Mouse (Mus musculus) CH12.LX (cell line): Measurements from ENCODE around the gene Tmem54. TPM values are rescaled to one million over a fixed set of nuclear protein-coding genes. Genes with fewer than 3 reads are reported as not detected.

Source experiments
- DNase-seq: peaks from one replicate; pipeline ENCODE4 v3.0.0-alpha.2; 2013; ENCODE audit errors: extremely low read depth
- H3K27ac ChIP-seq: 2 replicates; pipeline ENCODE4 v1.5.1; 2012; ENCODE audit warnings: low read depth, mild to moderate bottlenecking, control low read depth, moderate library complexity; ENCODE audit not compliant: insufficient read depth
- H3K27me3 ChIP-seq: replicated peaks from 2 replicates; pipeline ENCODE3; 2012; ENCODE audit warnings: inconsistent platforms
- H3K36me3 ChIP-seq, 2 experiments: replicated peaks in 1 of 2; 2 replicates each; pipeline versions ENCODE3 to v1.6.1; 2012; ENCODE audit warnings: inconsistent platforms in 1 of 2, low read length in 1 of 2, mild to moderate bottlenecking in 1 of 2, mixed read lengths in 1 of 2, moderate library complexity in 1 of 2; ENCODE audit not compliant: control insufficient read depth in 1 of 2, insufficient read depth in 1 of 2
- H3K4me1 ChIP-seq, 2 experiments: 2 replicates each; pipeline ENCODE4 v1.6.1; 2012; ENCODE audit warnings: inconsistent platforms in 1 of 2, moderate library complexity in 1 of 2; ENCODE audit not compliant: insufficient read depth in 2 of 2, control insufficient read depth in 1 of 2
- H3K4me2 ChIP-seq: 2 replicates; pipeline ENCODE4 v1.6.1; 2012; ENCODE audit warnings: low read depth, mild to moderate bottlenecking, control low read depth; ENCODE audit not compliant: poor library complexity, insufficient read depth, severe bottlenecking
- H3K4me3 ChIP-seq, 3 experiments: fragments of 150-350 bp in 1 of 3; sonication (generic) in 1 of 3; replicated peaks in 1 of 3; 2 replicates each; pipeline versions ENCODE3 to v1.5.1; 2011 to 2012; ENCODE audit warnings: low read depth in 2 of 3, low read length in 2 of 3, mild to moderate bottlenecking in 2 of 3, moderate library complexity in 2 of 3, control low read depth in 1 of 3, improper control_type of control experiment in 1 of 3, inconsistent platforms in 1 of 3, mixed read lengths in 1 of 3; ENCODE audit not compliant: poor library complexity in 1 of 3
- H3K79me2 ChIP-seq: replicated peaks from 2 replicates; pipeline ENCODE4 v1.6.1; 2012; ENCODE audit warnings: mild to moderate bottlenecking, moderate library complexity; ENCODE audit not compliant: control insufficient read depth, poor library complexity, insufficient read depth, severe bottlenecking; ENCODE audit errors: extremely low read depth
- H3K9ac ChIP-seq: 2 replicates; pipeline ENCODE4 v1.6.1; 2012; ENCODE audit warnings: low read depth, mild to moderate bottlenecking, control low read depth, moderate library complexity; ENCODE audit not compliant: insufficient read depth
- H3K9me3 ChIP-seq: replicated peaks from 2 replicates; pipeline ENCODE3; 2012; ENCODE audit warnings: low read length, inconsistent platforms, mixed read lengths
- CTCF ChIP-seq, 2 experiments: IDR thresholded peaks in 1 of 2; conservative IDR thresholded peaks in 1 of 2; 2 replicates each; pipeline ENCODE4 v1.5.1; 2011 to 2012; ENCODE audit warnings: low read depth in 2 of 2, low read length in 2 of 2, improper control_type of control experiment in 1 of 2, inconsistent platforms in 1 of 2, mild to moderate bottlenecking in 1 of 2, moderate library complexity in 1 of 2
- ELF1 ChIP-seq: IDR thresholded peaks from 2 replicates; pipeline ENCODE4 v1.6.1; 2014; ENCODE audit warnings: low read depth, mild to moderate bottlenecking, inconsistent platforms, low read length, improper control_type of control experiment
- ETS1 ChIP-seq: conservative IDR thresholded peaks from 2 replicates; pipeline ENCODE4 v1.6.1; 2012; ENCODE audit warnings: low read depth, mild to moderate bottlenecking, inconsistent platforms, low read length, improper control_type of control experiment, moderate library complexity
- HCFC1 ChIP-seq: IDR thresholded peaks from 2 replicates; pipeline ENCODE4 v1.6.1; 2012; ENCODE audit warnings: low read depth, mild to moderate bottlenecking, inconsistent platforms, low read length, improper control_type of control experiment
- IRF4 ChIP-seq: IDR thresholded peaks from 2 replicates; pipeline ENCODE4 v1.6.1; 2014; ENCODE audit warnings: low read depth, mild to moderate bottlenecking, inconsistent platforms, low read length, improper control_type of control experiment
- JUN ChIP-seq: IDR thresholded peaks from 2 replicates; pipeline ENCODE4 v1.6.1; 2011; ENCODE audit warnings: low read depth, mild to moderate bottlenecking, low read length, improper control_type of control experiment, moderate library complexity; ENCODE audit not compliant: insufficient read depth
- KAT2A ChIP-seq: IDR thresholded peaks from 2 replicates; pipeline ENCODE4 v1.6.1; 2012; ENCODE audit warnings: low read length, improper control_type of control experiment, inconsistent platforms; ENCODE audit not compliant: insufficient replicate concordance
- MAFK ChIP-seq: IDR thresholded peaks from 2 replicates; pipeline ENCODE4 v1.6.1; 2011; ENCODE audit warnings: low read length, improper control_type of control experiment; ENCODE audit not compliant: insufficient replicate concordance
- MAX ChIP-seq: IDR thresholded peaks from 2 replicates; pipeline ENCODE4 v1.6.1; 2011; ENCODE audit warnings: low read length, improper control_type of control experiment
- MAZ ChIP-seq: IDR thresholded peaks from 2 replicates; pipeline ENCODE4 v1.6.1; 2012; ENCODE audit warnings: low read depth, mild to moderate bottlenecking, inconsistent platforms, low read length, improper control_type of control experiment, moderate library complexity
- PAX5 ChIP-seq: IDR thresholded peaks from 2 replicates; pipeline ENCODE4 v1.6.1; 2012; ENCODE audit warnings: low read length, inconsistent platforms, mixed read lengths
- POLR2A ChIP-seq: IDR thresholded peaks from 2 replicates; pipeline ENCODE4 v1.6.1; 2011; ENCODE audit warnings: low read depth, mild to moderate bottlenecking, improper control_type of control experiment, low read length
- POLR2AphosphoS2 ChIP-seq: IDR thresholded peaks from 2 replicates; pipeline ENCODE4 v1.6.1; 2011; ENCODE audit warnings: low read depth, low read length, improper control_type of control experiment
- RAD21 ChIP-seq: IDR thresholded peaks from 2 replicates; pipeline ENCODE4 v1.6.1; 2011; ENCODE audit warnings: low read depth, mild to moderate bottlenecking, low read length, improper control_type of control experiment, moderate library complexity
- RCOR1 ChIP-seq: conservative IDR thresholded peaks from 2 replicates; pipeline ENCODE4 v1.6.1; 2012; ENCODE audit warnings: low read depth, mild to moderate bottlenecking, inconsistent platforms, low read length, improper control_type of control experiment
- SIN3A ChIP-seq: IDR thresholded peaks from 2 replicates; pipeline ENCODE4 v1.6.1; 2012; ENCODE audit warnings: low read length, improper control_type of control experiment, inconsistent platforms
- SMC3 ChIP-seq: IDR thresholded peaks from 2 replicates; pipeline ENCODE4 v1.6.1; 2011; ENCODE audit warnings: low read depth, low read length, improper control_type of control experiment
- TBP ChIP-seq: conservative IDR thresholded peaks from 2 replicates; pipeline ENCODE4 v1.6.1; 2011; ENCODE audit warnings: low read depth, low read length, improper control_type of control experiment
- ZC3H11A ChIP-seq: IDR thresholded peaks from 2 replicates; pipeline ENCODE4 v1.6.1; 2012; ENCODE audit warnings: low read depth, mild to moderate bottlenecking, inconsistent platforms, low read length, improper control_type of control experiment
- ZKSCAN1 ChIP-seq: IDR thresholded peaks from 2 replicates; pipeline ENCODE4 v1.6.1; 2012; ENCODE audit warnings: low read depth, inconsistent platforms, low read length, improper control_type of control experiment, borderline replicate concordance
- ZMIZ1 ChIP-seq: IDR thresholded peaks from 2 replicates; pipeline ENCODE4 v1.6.1; 2012; ENCODE audit warnings: low read depth, mild to moderate bottlenecking, inconsistent platforms, low read length, improper control_type of control experiment
- dilution Hi-C: fragments of 300-500 bp; cut with MboI; formaldehyde crosslinking; loops from 2 replicates; pipeline ENCODE4 v1.14.3; 2020; ENCODE audit warnings: low sequenced_read_pairs; ENCODE audit not compliant: extremely low pct_unique_long_range_greater_than_20kb, extremely low pct_ligation_motif_present
- in situ Hi-C: fragments of 300-500 bp; cut with MboI; formaldehyde crosslinking; loops from 3 replicates; pipeline ENCODE4 v1.14.3; 2019; ENCODE audit warnings: low sequenced_read_pairs, low pct_ligation_motif_present, low pct_unique_long_range_greater_than_20kb, mixed read lengths
- polyA plus RNA-seq: library from polyadenylated mRNA; unstranded; fragments of >175 nt; gene quantifications from 2 replicates; pipeline ENCODE4 v1.2.1, GENCODE M21; 2012; ENCODE audit warnings: low read depth; ENCODE audit not compliant: insufficient read length
- total RNA-seq, 2 experiments: library from RNA; depleted of rRNA; stranded (reverse); fragments of 300-350 nt in 1 of 2; fragments of >200 nt in 1 of 2; gene quantifications; 2 replicates each; pipeline ENCODE4 v1.2.3; 2012 to 2014

Tmem54 gene
- total and polyA plus RNA-seq, 3 experiments = not detected

GRCm38 (mm10) chr4:129134799-129135585, 29.6 kb downstream of the Tmem54 start:
- Histone ChIP-seq H3K27ac (no peak overlapping the region), H3K9ac (no peak overlapping the region), H3K9me3 (no peaks in the 10 kb centered on the region), H3K4me2 (no peak overlapping the region), H3K4me3 (no peak overlapping the region), H3K27me3 (peaks cover 31% of the 10 kb centered on the region), H3K79me2 (no peaks in the 10 kb centered on the region), H3K4me1 (peaks cover 16 to 48% of the 10 kb centered on the region in 2 experiments), H3K36me3 (peaks cover 0 to 4% of the 10 kb centered on the region in 2 experiments)
- peak; percentile 60 for DNase-seq
- in situ Hi-C loops = loop anchor here (10.0 kb wide), 2 partner anchors 50 to 320 kb away; partner anchors contain the start of genes S100pbp and Yars
- dilution Hi-C loops = no loop called here
- TF ChIP-seq KAT2A (no peak), PAX5 (no peak), CTCF (conservative IDR thresholded peaks at IDR 0.05 in 1 of 2, IDR thresholded peaks at IDR 0.05 in 1 of 2; ENCODE audit: low read depth in 2 of 2, low read length in 2 of 2) (peak; percentile 71 to 77), MAZ (0 out of 2 replicates have a peak, but pooled peaks have one; percentile 35), RAD21 (peak; percentile 42), ZKSCAN1 (no peak), JUN (no peak), ZMIZ1 (no peak), SMC3 (peak; percentile 69)

- peaks cover 31% of the 10 kb centered on the region for H3K27me3 ChIP-seq
- H3K4me2 ChIP-seq = no peak overlapping the region
- dilution Hi-C loops = no loop called here
- no peaks in the 10 kb centered on the region for H3K79me2 ChIP-seq
- H3K36me3 ChIP-seq = peaks cover 0 to 4% of the 10 kb centered on the region in 2 experiments
- H3K4me1 ChIP-seq = peaks cover 13 to 43% of the 10 kb centered on the region in 2 experiments
- H3K9ac ChIP-seq = no peak overlapping the region
- no peak for TF ChIP-seq ZC3H11A
- no peak for TF ChIP-seq RCOR1
- no peak for TF ChIP-seq POLR2A
- TF ChIP-seq HCFC1 = no peak
- no peak for TF ChIP-seq MAFK
- TF ChIP-seq SIN3A = no peak
- no peak for TF ChIP-seq CTCF (conservative IDR thresholded peaks at IDR 0.05 in 1 of 2, IDR thresholded peaks at IDR 0.05 in 1 of 2; ENCODE audit: low read depth in 2 of 2, low read length in 2 of 2)
- TF ChIP-seq ETS1 = no peak
- no peak for TF ChIP-seq SMC3
- no peak for TF ChIP-seq POLR2AphosphoS2
- no peak for TF ChIP-seq IRF4
- TF ChIP-seq TBP = no peak
- TF ChIP-seq ELF1 = no peak
- TF ChIP-seq MAX = no peak
- TF ChIP-seq, all 38 proteins: peak for 0
- DNase-seq = no peak
- H3K9me3 ChIP-seq = no peaks in the 10 kb centered on the region
- no peak overlapping the region for H3K4me3 ChIP-seq
- in situ Hi-C loops = loop anchor here (10.0 kb wide), 2 partner anchors 49 to 319 kb away; partner anchors contain the start of genes S100pbp and Yars
- no peak overlapping the region for H3K27ac ChIP-seq
Measured at GRCm38 (mm10) chr4:129135637-129136036, 30.3 kb downstream of the Tmem54 start.
